Mouse (Mus musculus) stomach, embryonic 15.5 days (tissue): ENCODE measurements around the gene Snx22. TPM values are rescaled to one million over a fixed set of nuclear protein-coding genes. Genes with fewer than 3 reads are reported as not detected.

ENCODE experiments used
- ATAC-seq: fragments of 200-750 bp; cut with Nextera tagmentation; 2 replicates; pipeline ENCODE4 v1.8.0; 2017; ENCODE audit warnings: low read depth, moderate number of reproducible peaks, moderate TSS enrichment; ENCODE audit not compliant: insufficient read depth, low FRiP score
- H3K27ac ChIP-seq: fragments of 300-500 bp; sonication (generic); 2 replicates; pipeline ENCODE4 v1.5.1; 2015; ENCODE audit warnings: mild to moderate bottlenecking, inconsistent platforms
- H3K27me3 ChIP-seq: fragments of 300-500 bp; sonication (generic); replicated peaks from 2 replicates; pipeline ENCODE4 v1.6.1; 2015; ENCODE audit warnings: inconsistent platforms
- H3K36me3 ChIP-seq: fragments of 300-500 bp; sonication (generic); 2 replicates; pipeline ENCODE4 v1.6.1; 2015; ENCODE audit warnings: inconsistent platforms
- H3K4me1 ChIP-seq: fragments of 300-500 bp; sonication (generic); 2 replicates; pipeline ENCODE4 v1.6.1; 2015; ENCODE audit warnings: inconsistent platforms
- H3K4me2 ChIP-seq: fragments of 300-500 bp; sonication (generic); 2 replicates; pipeline ENCODE4 v1.6.1; 2015; ENCODE audit warnings: mild to moderate bottlenecking, inconsistent platforms
- H3K4me3 ChIP-seq: fragments of 300-500 bp; sonication (generic); replicated peaks from 2 replicates; pipeline ENCODE4 v1.5.1; 2015; ENCODE audit warnings: inconsistent platforms
- H3K9ac ChIP-seq: fragments of 300-500 bp; sonication (generic); 2 replicates; pipeline ENCODE4 v1.6.1; 2015; ENCODE audit warnings: inconsistent platforms
- H3K9me3 ChIP-seq: fragments of 300-500 bp; sonication (generic); 2 replicates; pipeline ENCODE4 v1.6.1; 2016; ENCODE audit warnings: inconsistent platforms
- WGBS: fragments of 180-500 bp; shearing (Covaris S2); methylation state at CpG from one replicate; pipeline ENCODE4 v1.1.7; 2015; 5-methylcytosine and 5-hydroxymethylcytosine counted together
- polyA plus RNA-seq: library from polyadenylated mRNA; unstranded; fragments of >200 nt; fragmentation: Nextera tagmentation; extraction: Ambion mirVana; gene quantifications from 2 replicates; pipeline ENCODE4 v1.2.1, GENCODE M21; 2015

Snx22 gene
- polyA plus RNA-seq, 1 experiment from 2014 or later, result 4.6 TPM

GRCm38 (mm10) chr9:66090593-66091244 is 21.2 kb upstream of the Snx22 start:
- Histone ChIP-seq H3K27ac (peak overlapping the region; percentile 68), H3K4me3 (no peak overlapping the region), H3K9ac (no peak overlapping the region), H3K4me1 (peaks cover 12% of the 10 kb centered on the region; the same call in 1 of the 2 replicates), H3K4me2 (no peak overlapping the region), H3K27me3 (no peaks in the 10 kb centered on the region), H3K9me3 (no peaks in the 10 kb centered on the region), H3K36me3 (peaks cover 55% of the 10 kb centered on the region)
- whole genome bisulfite sequencing, result 77% methylated on average over 13 of the region's 13 CpGs
- peak; percentile 59; the same call in 1 of the 2 replicates for ATAC-seq

GRCm38 (mm10) chr9:66088411-66088810 is 18.9 kb upstream of the Snx22 start:
- Histone ChIP-seq H3K27me3 (no peaks in the 10 kb centered on the region), H3K4me3 (no peak overlapping the region), H3K36me3 (peaks cover 48% of the 10 kb centered on the region), H3K4me1 (peaks cover 12% of the 10 kb centered on the region; the same call in 1 of the 2 replicates), H3K4me2 (no peak overlapping the region), H3K9me3 (no peaks in the 10 kb centered on the region), H3K27ac (no peak overlapping the region), H3K9ac (no peak overlapping the region)
- no peak for ATAC-seq
- WGBS, result 53% methylated on average over 4 of the region's 4 CpGs

DNA sequence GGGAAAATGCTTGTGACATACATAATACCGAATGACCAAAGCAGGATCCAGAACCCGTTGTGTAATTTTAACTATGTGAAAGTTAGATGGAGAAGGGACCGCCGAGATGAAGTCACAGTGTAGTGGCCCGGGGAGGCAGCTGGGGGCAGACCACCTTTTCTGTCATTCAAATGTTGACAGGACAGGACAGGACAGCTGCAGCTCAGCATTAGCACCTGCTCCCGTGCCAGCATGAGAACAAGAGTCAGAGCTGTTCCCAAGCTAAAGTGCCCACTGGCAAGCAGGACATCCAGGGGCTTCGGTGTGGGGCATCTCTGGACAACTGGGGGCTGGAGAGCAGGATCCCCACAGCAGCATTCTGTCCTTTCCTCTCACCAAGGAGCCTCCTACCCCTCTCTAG is 17.5 kb upstream of the Snx22 start:
- 97% methylated on average over 7 of the region's 7 CpGs for WGBS
- peaks cover 38% of the 10 kb centered on the region for H3K36me3 ChIP-seq
- ATAC-seq, result no peak

GRCm38 (mm10) chr9:66084171-66084570 is 14.7 kb upstream of the Snx22 start:
- Histone ChIP-seq H3K4me2 (no peak overlapping the region), H3K9me3 (no peaks in the 10 kb centered on the region), H3K4me3 (no peak overlapping the region), H3K27me3 (no peaks in the 10 kb centered on the region), H3K27ac (no peak overlapping the region), H3K4me1 (no peaks in the 10 kb centered on the region), H3K36me3 (peaks cover 18% of the 10 kb centered on the region), H3K9ac (no peak overlapping the region)
- 84% methylated on average over 3 of the region's 3 CpGs for WGBS
- ATAC-seq, result no peak

More for the DNA sequence above, 17.5 kb upstream of the Snx22 start:
- H3K27me3 ChIP-seq, result no peaks in the 10 kb centered on the region
- H3K4me3 ChIP-seq, result no peak overlapping the region
- no peak overlapping the region for H3K9ac ChIP-seq
- H3K9me3 ChIP-seq, result no peaks in the 10 kb centered on the region
- peaks cover 1% of the 10 kb centered on the region; the same call in 1 of the 2 replicates for H3K4me1 ChIP-seq
- no peak overlapping the region for H3K4me2 ChIP-seq
- no peak overlapping the region for H3K27ac ChIP-seq

- 83% methylated on average over 4 of the region's 4 CpGs for WGBS
- Histone ChIP-seq H3K4me2 (no peak overlapping the region), H3K4me1 (peaks cover 4% of the 10 kb centered on the region; the same call in 1 of the 2 replicates), H3K36me3 (peaks cover 4% of the 10 kb centered on the region; the same call in 1 of the 2 replicates), H3K9me3 (no peaks in the 10 kb centered on the region), H3K27ac (no peak overlapping the region), H3K9ac (no peak overlapping the region), H3K4me3 (no peak overlapping the region), H3K27me3 (no peaks in the 10 kb centered on the region)
- ATAC-seq, result no peak
Measured at GRCm38 (mm10) chr9:66081999-66082398, 12.5 kb upstream of the Snx22 start.

- Histone ChIP-seq H3K4me2 (no peak overlapping the region), H3K9me3 (no peaks in the 10 kb centered on the region), H3K9ac (no peak overlapping the region), H3K27me3 (no peaks in the 10 kb centered on the region), H3K4me3 (no peak overlapping the region), H3K36me3 (no peaks in the 10 kb centered on the region), H3K27ac (no peak overlapping the region), H3K4me1 (peaks cover 4% of the 10 kb centered on the region; the same call in 1 of the 2 replicates)
- no peak for ATAC-seq
- WGBS, result 74% methylated on average over 3 of the region's 3 CpGs
Measured at GRCm38 (mm10) chr9:66080804-66081459, 11.4 kb upstream of the Snx22 start.

DNA sequence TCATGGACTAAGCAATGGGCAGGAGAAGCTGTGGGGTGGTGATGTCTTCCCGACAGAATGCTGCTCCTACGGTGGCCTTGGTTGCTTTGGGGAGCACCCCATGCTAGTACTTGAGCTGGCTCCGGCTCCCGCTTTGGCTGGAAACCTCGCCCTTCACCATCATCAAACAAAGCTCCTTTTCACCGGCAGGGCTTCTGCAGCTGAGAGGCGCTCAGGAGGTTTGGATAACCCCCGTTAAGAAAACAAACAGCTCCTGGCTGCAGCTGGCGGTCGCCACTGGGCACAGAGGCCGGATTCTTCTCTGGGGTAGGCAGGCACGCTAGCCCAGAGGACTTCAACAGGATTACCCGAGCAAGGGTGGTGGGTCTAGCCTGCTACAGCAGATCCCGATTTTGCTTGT is 9.0 kb upstream of the Snx22 start:
- peak overlapping the region; percentile 21 for H3K4me2 ChIP-seq
- ATAC-seq, result no peak
- no peaks in the 10 kb centered on the region for H3K36me3 ChIP-seq
- H3K27ac ChIP-seq, result no peak overlapping the region
- H3K4me1 ChIP-seq, result peaks cover 4% of the 10 kb centered on the region; the same call in 1 of the 2 replicates
- no peaks in the 10 kb centered on the region for H3K27me3 ChIP-seq
- no peaks in the 10 kb centered on the region for H3K9me3 ChIP-seq
- WGBS, result 8% methylated on average over 14 of the region's 14 CpGs
- no peak overlapping the region for H3K4me3 ChIP-seq
- H3K9ac ChIP-seq, result no peak overlapping the region

GRCm38 (mm10) chr9:66078072-66078471 is 8.6 kb upstream of the Snx22 start:
- H3K4me1 ChIP-seq, result peaks cover 4% of the 10 kb centered on the region; the same call in 1 of the 2 replicates
- H3K36me3 ChIP-seq, result no peaks in the 10 kb centered on the region
- no peak overlapping the region for H3K9ac ChIP-seq
- WGBS, result 58% methylated on average over 3 of the region's 3 CpGs
- no peak overlapping the region for H3K4me3 ChIP-seq
- no peaks in the 10 kb centered on the region for H3K9me3 ChIP-seq
- H3K27me3 ChIP-seq, result no peaks in the 10 kb centered on the region
- H3K4me2 ChIP-seq, result 0 out of 2 replicates have a peak overlapping the region, but pooled peaks have one; percentile 21
- no peak for ATAC-seq
- no peak overlapping the region for H3K27ac ChIP-seq

GRCm38 (mm10) chr9:66072754-66073153 is 3.2 kb upstream of the Snx22 start:
- H3K27me3 ChIP-seq, result peaks cover 5% of the 10 kb centered on the region; the same call in 1 of the 2 replicates
- no peaks in the 10 kb centered on the region for H3K36me3 ChIP-seq
- H3K9ac ChIP-seq, result no peak overlapping the region
- H3K4me3 ChIP-seq, result no peak overlapping the region
- WGBS, result 82% methylated on average over 7 of the region's 7 CpGs
- no peak overlapping the region for H3K4me2 ChIP-seq
- ATAC-seq, result no peak
- H3K9me3 ChIP-seq, result no peaks in the 10 kb centered on the region
- H3K27ac ChIP-seq, result no peak overlapping the region
- peaks cover 6% of the 10 kb centered on the region for H3K4me1 ChIP-seq

DNA sequence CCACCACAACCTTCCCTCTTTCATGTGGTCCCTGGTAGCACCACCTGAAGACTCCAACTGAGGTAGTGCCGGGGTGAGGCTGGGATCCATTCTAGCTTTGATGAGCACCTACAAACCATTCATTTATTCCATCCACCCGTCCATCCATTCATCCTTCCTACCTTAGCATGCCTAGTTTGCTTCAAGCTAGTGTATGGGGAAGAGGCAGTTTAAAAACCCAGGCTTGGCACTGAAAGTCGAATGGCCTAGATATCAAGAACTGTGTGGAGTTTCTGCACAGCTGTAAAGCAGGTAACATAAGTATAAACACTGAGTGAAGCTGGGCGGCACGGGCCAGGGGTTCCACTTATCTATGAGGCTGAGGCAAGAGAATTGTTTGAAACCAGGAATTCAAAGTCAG is 632 bp upstream of the Snx22 start:
- H3K4me3 ChIP-seq, result no peak overlapping the region

DNA sequence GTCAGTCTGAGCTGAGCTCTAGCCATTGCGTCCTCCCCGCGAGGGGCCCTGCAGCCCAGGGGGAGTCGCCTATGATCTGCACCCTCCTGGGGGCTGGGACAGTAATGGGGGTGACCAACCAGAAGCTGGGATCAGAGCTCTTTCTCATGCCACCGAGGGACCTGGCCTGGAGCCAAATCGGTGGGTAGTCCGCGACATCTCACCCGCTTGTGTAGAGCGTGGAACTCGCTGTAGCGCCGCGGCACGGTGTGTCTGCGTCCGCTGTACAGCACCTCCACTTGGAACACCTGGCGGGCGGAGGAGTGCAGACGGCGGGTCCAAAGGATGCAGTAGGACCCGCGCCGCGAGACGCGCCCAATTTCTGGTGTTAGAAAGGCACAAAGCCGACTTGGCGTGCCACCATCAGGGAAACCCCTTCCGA is 538 bp downstream of the Snx22 start:
- 1% methylated on average over 30 of the region's 30 CpGs for WGBS
- 0 out of 2 replicates have a peak, but pooled peaks have one; percentile 37 for ATAC-seq

More for the DNA sequence above, 632 bp upstream of the Snx22 start:
- Histone ChIP-seq H3K27ac (no peak overlapping the region), H3K9me3 (no peaks in the 10 kb centered on the region), H3K9ac (no peak overlapping the region), H3K4me1 (peaks cover 6% of the 10 kb centered on the region), H3K36me3 (peaks cover 19% of the 10 kb centered on the region), H3K27me3 (peaks cover 11% of the 10 kb centered on the region; the same call in 1 of the 2 replicates), H3K4me2 (peak overlapping the region; percentile 98; the same call in 1 of the 2 replicates)
- 77% methylated on average over 5 of the region's 5 CpGs for WGBS
- no peak for ATAC-seq

GRCm38 (mm10) chr9:66068056-66068455 is 1.5 kb downstream of the Snx22 start:
- H3K9ac ChIP-seq, result no peak overlapping the region

More for the DNA sequence above, 538 bp downstream of the Snx22 start:
- Histone ChIP-seq H3K4me3 (peak overlapping the region; percentile 48), H3K9ac (peak overlapping the region; percentile 13; the same call in 1 of the 2 replicates), H3K27ac (no peak overlapping the region), H3K4me1 (peaks cover 6% of the 10 kb centered on the region), H3K4me2 (peak overlapping the region; percentile 98), H3K36me3 (peaks cover 26% of the 10 kb centered on the region), H3K27me3 (peaks cover 11% of the 10 kb centered on the region; the same call in 1 of the 2 replicates), H3K9me3 (no peaks in the 10 kb centered on the region)

More at GRCm38 (mm10) chr9:66068056-66068455, 1.5 kb downstream of the Snx22 start:
- no peaks in the 10 kb centered on the region for H3K9me3 ChIP-seq
- WGBS, result 64% methylated on average over 4 of the region's 4 CpGs
- H3K4me1 ChIP-seq, result peaks cover 6% of the 10 kb centered on the region
- ATAC-seq, result no peak
- H3K4me3 ChIP-seq, result no peak overlapping the region
- peak overlapping the region; percentile 98; the same call in 1 of the 2 replicates for H3K4me2 ChIP-seq
- peaks cover 11% of the 10 kb centered on the region; the same call in 1 of the 2 replicates for H3K27me3 ChIP-seq
- peaks cover 36% of the 10 kb centered on the region for H3K36me3 ChIP-seq
- H3K27ac ChIP-seq, result no peak overlapping the region
